Mouse (Mus musculus): Measurements from ENCODE around the gene Ceacam2. TPM values are rescaled to one million over a fixed set of nuclear protein-coding genes. Genes with fewer than 3 reads are reported as not detected.
"Not testable (repeated sequence)": the region's sequence is repeated elsewhere in the genome, so short reads cannot be mapped to it uniquely, and the experiment has no call there.

Gene Ceacam2
- total RNA-seq (2014; rRNA removed) = not detected in 2 replicates
- not detected in 2 replicates for polyA plus RNA-seq (2015; fragmentation: Nextera tagmentation; extraction: Ambion mirVana)

DNA sequence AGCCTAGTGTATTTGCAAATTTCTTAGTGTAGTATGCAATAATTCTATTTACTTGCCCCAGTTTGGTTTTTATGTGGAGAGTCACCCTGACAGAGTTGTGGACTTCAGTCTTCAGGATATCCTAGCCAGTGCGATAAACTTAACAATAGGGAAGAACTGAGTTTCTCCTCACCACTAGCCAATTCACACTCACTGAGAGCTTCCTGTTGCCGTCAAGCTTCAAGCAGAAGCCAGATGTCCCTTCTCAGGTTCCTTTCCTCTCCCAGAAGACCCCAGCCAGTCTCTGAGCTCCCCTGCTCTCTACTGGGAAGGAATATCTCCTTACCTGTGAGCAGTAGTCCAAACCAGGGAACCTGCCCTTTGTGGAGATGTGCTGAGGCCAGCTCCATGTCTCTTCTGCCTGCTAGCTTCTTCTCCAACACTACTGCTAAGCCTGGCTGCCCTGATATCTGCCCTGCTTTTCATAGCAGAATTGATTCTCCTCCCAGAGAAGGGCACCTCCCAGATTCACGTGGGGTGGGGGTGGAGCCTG, at the start of gene Ceacam2:
Gene Ceacam2, minus strand, starts transcription at position 482 of the 532 bp plus-strand sequence.
- ATAC-seq (ENCODE audit: low FRiP score); H3K4me1 ChIP-seq (ENCODE audit: insufficient read depth, low read length); H3K4me2 ChIP-seq (ENCODE audit: low read depth, low read length, poor library complexity, severe bottlenecking); H3K9me3 ChIP-seq (ENCODE audit: low read length); H3K27ac ChIP-seq (ENCODE audit: low read depth, low read length); DNase-seq (ENCODE audit: low spot score); H3K9ac ChIP-seq (replicated peaks; ENCODE audit: low read length, poor library complexity, severe bottlenecking); H3K27me3 ChIP-seq (ENCODE audit: insufficient read depth, low read length); H3K4me3 ChIP-seq (ENCODE audit: low read depth, low read length); H3K36me3 ChIP-seq (ENCODE audit: insufficient read depth, low read length): not testable (repeated sequence)
- WGBS = 77% methylated on average over 3 of the region's 3 CpGs

DNA sequence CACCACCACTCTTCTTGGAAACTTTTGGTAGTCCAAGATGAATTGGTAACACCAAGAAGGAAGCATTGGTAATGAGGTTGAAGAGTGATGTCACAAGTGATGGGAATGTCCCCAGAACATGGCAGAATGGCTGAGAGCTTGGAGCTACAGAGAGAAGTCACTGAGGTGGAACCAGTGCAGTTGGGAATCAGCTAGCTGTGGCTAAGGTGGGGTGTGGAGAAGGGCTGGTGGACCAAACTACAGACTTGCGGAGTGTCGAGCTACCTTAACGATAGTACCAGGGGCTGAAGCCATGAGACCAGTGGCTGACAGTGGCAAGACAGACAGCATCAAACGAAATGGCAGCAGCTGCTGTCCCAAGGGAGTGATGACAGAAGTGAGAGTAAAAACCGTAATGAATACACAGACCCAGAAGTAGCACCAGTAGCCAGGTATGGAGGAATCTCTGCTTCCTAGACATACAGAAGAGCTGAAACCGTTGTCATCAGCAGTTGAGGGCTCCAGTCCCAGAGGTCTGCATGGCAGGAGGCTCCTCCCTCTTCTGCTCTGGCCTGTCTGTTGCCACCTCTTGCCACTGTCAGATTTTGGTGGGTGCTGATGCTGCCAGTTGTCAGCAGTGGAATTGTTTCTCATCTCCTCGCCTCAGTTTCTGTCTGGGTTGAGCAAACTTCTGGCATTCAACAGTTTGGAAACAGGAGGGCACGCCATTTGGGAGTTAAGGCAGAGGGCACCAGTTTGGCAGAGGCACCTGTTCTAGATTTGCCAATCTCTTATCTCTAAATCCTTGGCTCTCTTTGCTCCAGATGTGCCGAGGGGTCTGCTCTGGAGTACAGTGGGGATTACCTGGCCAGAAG, 45.9 kb upstream of the Ceacam2 start:
- no peak for ATAC-seq (ENCODE audit: low FRiP score)
- H3K9me3 ChIP-seq (ENCODE audit: low read length) = no peaks in the 10 kb centered on the region
- 83% methylated on average over 9 of the region's 9 CpGs for WGBS
- H3K27me3 ChIP-seq (ENCODE audit: insufficient read depth, low read length) = no peaks in the 10 kb centered on the region
- H3K36me3 ChIP-seq (ENCODE audit: insufficient read depth, low read length) = no peaks in the 10 kb centered on the region
- DNase-seq (ENCODE audit: low spot score) = no peak
- no peaks in the 10 kb centered on the region for H3K4me1 ChIP-seq (ENCODE audit: insufficient read depth, low read length)
- no peak overlapping the region for H3K9ac ChIP-seq (replicated peaks; ENCODE audit: low read length, poor library complexity, severe bottlenecking)
- H3K4me2 ChIP-seq (ENCODE audit: low read depth, low read length, poor library complexity, severe bottlenecking) = no peak overlapping the region
- no peak overlapping the region for H3K4me3 ChIP-seq (ENCODE audit: low read depth, low read length)
- no peak for TF ChIP-seq CTCF (IDR thresholded peaks at IDR 0.05)
- no peak overlapping the region for H3K27ac ChIP-seq (ENCODE audit: low read depth, low read length)

DNA sequence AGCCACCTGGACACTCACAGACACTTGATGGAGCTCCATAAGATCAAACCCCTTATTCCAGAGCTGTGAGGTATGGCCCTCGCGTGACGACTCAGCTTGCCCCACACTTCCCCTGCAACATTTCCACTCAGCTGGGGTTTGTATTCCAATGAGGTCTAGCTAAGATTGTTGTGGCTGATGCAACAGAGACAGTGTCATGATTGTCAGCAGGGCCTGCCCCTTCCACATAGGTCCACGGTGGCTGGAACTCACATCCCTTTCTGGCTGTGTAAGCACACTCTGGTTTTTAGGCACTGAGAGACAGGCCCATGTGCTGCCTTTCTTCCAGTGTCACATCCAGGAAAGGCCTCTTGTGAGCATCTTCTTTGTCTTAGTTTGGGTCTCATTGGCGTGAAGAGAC, 45.0 kb upstream of the Ceacam2 start:
- no peaks in the 10 kb centered on the region for H3K4me1 ChIP-seq (ENCODE audit: insufficient read depth, low read length)
- no peak for DNase-seq (ENCODE audit: low spot score)
- WGBS = 82% methylated on average over 5 of the region's 5 CpGs
- no peaks in the 10 kb centered on the region for H3K36me3 ChIP-seq (ENCODE audit: insufficient read depth, low read length)
- H3K27ac ChIP-seq (ENCODE audit: low read depth, low read length) = no peak overlapping the region
- no peak overlapping the region for H3K4me2 ChIP-seq (ENCODE audit: low read depth, low read length, poor library complexity, severe bottlenecking)
- no peak for TF ChIP-seq CTCF (IDR thresholded peaks at IDR 0.05)
- H3K27me3 ChIP-seq (ENCODE audit: insufficient read depth, low read length) = no peaks in the 10 kb centered on the region
- no peaks in the 10 kb centered on the region for H3K9me3 ChIP-seq (ENCODE audit: low read length)
- no peak overlapping the region for H3K4me3 ChIP-seq (ENCODE audit: low read depth, low read length)
- no peak for ATAC-seq (ENCODE audit: low FRiP score)
- no peak overlapping the region for H3K9ac ChIP-seq (replicated peaks; ENCODE audit: low read length, poor library complexity, severe bottlenecking)

DNA sequence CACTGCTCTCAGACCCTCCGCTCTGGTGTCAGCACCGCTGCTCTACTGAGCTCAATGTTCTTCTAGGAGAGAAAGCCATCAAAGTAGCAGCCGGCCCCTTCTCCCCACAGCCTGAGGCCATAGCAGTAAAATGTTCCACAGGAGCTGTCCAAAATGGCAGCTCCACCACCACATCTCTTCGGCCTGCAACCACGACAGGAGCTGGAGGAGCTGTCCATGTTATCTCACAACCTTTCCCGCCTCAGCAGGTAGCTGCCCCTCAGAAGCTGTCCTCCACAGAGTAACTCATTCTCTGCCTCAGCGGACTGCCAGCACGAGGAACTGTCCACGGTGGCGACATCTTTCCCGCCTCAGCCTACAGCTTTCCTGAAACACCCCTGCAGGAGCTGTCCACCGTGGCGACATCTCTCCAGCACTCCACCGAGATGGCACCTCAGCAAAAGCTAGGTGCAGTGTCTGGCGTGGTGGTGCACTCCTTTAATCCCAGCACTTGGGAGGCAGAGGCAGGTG, 42.7 kb upstream of the Ceacam2 start:
- Histone ChIP-seq H3K4me2 (ENCODE audit: low read depth, low read length, poor library complexity, severe bottlenecking) (no peak overlapping the region), H3K27ac (ENCODE audit: low read depth, low read length) (no peak overlapping the region), H3K36me3 (ENCODE audit: insufficient read depth, low read length) (no peaks in the 10 kb centered on the region), H3K9ac (replicated peaks; ENCODE audit: low read length, poor library complexity, severe bottlenecking) (no peak overlapping the region), H3K9me3 (ENCODE audit: low read length) (no peaks in the 10 kb centered on the region), H3K4me3 (ENCODE audit: low read depth, low read length) (no peak overlapping the region), H3K27me3 (ENCODE audit: insufficient read depth, low read length) (no peaks in the 10 kb centered on the region), H3K4me1 (ENCODE audit: insufficient read depth, low read length) (no peaks in the 10 kb centered on the region)
- TF ChIP-seq CTCF (IDR thresholded peaks at IDR 0.05) = no peak
- no peak for ATAC-seq (ENCODE audit: low FRiP score)
- no peak for DNase-seq (ENCODE audit: low spot score)
- WGBS = 91% methylated on average over 15 of the region's 15 CpGs

DNA sequence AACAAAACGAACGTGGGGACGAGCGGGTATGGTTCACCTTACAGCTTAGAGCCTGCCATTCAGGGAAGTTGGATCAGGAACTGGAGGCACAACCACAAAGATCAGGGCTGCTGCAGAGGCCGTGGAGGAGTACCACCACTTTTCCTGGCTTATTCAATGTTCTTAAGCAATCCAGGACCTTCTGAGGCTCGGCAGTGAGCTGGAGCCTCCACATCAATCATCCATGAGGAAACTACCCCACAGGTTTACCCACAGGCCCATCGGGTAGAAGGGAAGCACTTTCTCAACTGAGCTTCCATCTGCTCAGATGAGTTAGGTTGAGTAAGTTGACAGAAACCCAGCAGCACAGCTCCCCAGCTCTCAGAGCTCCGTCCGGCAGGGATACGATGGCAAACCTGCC, 39.8 kb upstream of the Ceacam2 start:
- no peaks in the 10 kb centered on the region for H3K4me1 ChIP-seq (ENCODE audit: insufficient read depth, low read length)
- H3K4me3 ChIP-seq (ENCODE audit: low read depth, low read length) = no peak overlapping the region
- ATAC-seq (ENCODE audit: low FRiP score) = no peak
- H3K9me3 ChIP-seq (ENCODE audit: low read length) = no peaks in the 10 kb centered on the region
- 85% methylated on average over 10 of the region's 10 CpGs for WGBS
- no peak overlapping the region for H3K27ac ChIP-seq (ENCODE audit: low read depth, low read length)
- no peak overlapping the region for H3K9ac ChIP-seq (replicated peaks; ENCODE audit: low read length, poor library complexity, severe bottlenecking)
- no peaks in the 10 kb centered on the region for H3K36me3 ChIP-seq (ENCODE audit: insufficient read depth, low read length)
- no peak for DNase-seq (ENCODE audit: low spot score)
- no peaks in the 10 kb centered on the region for H3K27me3 ChIP-seq (ENCODE audit: insufficient read depth, low read length)
- TF ChIP-seq CTCF (IDR thresholded peaks at IDR 0.05) = no peak
- H3K4me2 ChIP-seq (ENCODE audit: low read depth, low read length, poor library complexity, severe bottlenecking) = no peak overlapping the region

DNA sequence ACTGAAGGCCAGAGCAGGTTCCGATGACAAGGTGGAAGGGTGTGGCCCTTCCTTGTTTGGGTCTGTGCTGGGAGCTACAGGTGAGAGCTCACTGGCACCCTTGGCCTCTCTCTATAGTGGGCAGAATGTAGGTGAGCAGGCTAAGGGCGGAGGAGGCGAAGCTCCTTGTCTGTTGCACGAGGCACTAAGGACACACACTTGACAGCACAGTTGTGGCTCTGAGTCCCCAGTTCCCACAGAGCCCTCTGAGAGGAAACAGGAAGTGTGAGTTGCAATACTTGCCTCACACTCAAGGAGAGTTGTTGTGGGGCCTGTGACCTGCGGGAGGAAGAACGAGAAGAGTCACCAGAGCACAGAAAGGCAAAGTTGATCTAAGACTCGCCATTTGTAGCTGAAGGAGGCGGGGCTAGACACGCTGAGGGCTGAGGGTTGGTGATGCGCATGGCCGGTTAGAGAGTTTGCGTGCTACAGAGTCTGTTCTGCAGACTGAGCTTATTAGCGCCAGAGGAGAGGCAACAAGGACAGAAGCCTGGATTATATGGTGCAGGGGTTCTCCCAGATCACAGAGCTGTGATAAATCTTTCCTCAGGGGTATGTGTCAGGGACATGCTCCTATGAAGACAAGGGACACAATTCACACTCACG, 37.3 kb upstream of the Ceacam2 start:
- not testable (repeated sequence) for H3K36me3 ChIP-seq (ENCODE audit: insufficient read depth, low read length); H3K27ac ChIP-seq (ENCODE audit: low read depth, low read length); H3K4me2 ChIP-seq (ENCODE audit: low read depth, low read length, poor library complexity, severe bottlenecking); H3K9me3 ChIP-seq (ENCODE audit: low read length); DNase-seq (ENCODE audit: low spot score); H3K27me3 ChIP-seq (ENCODE audit: insufficient read depth, low read length); H3K4me3 ChIP-seq (ENCODE audit: low read depth, low read length); H3K9ac ChIP-seq (replicated peaks; ENCODE audit: low read length, poor library complexity, severe bottlenecking); H3K4me1 ChIP-seq (ENCODE audit: insufficient read depth, low read length)
- peak; percentile 23; the same call in 1 of the 2 replicates for ATAC-seq (ENCODE audit: low FRiP score)
- WGBS = 68% methylated on average over 11 of the region's 14 CpGs

DNA sequence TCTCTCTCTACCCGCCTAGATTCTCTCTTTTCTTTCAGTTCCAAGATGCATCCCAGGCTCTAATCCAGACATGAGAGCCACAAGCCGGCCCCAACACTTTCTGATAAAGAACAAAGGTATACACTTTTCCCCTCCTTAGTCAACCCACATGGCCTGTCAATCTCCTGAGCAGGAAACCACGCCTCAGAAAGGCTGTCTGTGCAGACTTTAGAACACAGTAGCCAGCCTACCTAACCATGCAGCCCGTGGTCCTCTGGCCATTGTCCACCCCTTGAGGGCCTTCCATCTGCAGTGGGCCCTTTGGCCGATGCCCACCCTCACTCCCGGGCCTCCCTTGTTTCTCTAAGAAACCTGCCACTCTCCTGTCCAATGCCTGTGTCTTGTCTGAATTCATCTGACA, 36.7 kb upstream of the Ceacam2 start:
- not testable (repeated sequence) for H3K9me3 ChIP-seq (ENCODE audit: low read length); ATAC-seq (ENCODE audit: low FRiP score); H3K36me3 ChIP-seq (ENCODE audit: insufficient read depth, low read length); H3K27ac ChIP-seq (ENCODE audit: low read depth, low read length); H3K9ac ChIP-seq (replicated peaks; ENCODE audit: low read length, poor library complexity, severe bottlenecking); H3K4me2 ChIP-seq (ENCODE audit: low read depth, low read length, poor library complexity, severe bottlenecking); DNase-seq (ENCODE audit: low spot score); H3K4me3 ChIP-seq (ENCODE audit: low read depth, low read length); H3K27me3 ChIP-seq (ENCODE audit: insufficient read depth, low read length); H3K4me1 ChIP-seq (ENCODE audit: insufficient read depth, low read length)
- WGBS = 43% methylated on average over 6 of the region's 6 CpGs

All from midbrain, postnatal 0 days (tissue).